Mouse (Mus musculus) neural tube, embryonic 12.5 days (tissue): ENCODE data around the gene Paf1. TPM values are rescaled to one million over a fixed set of nuclear protein-coding genes. Genes with fewer than 3 reads are reported as not detected.

ENCODE experiments used
- ATAC-seq: fragments of 200-750 bp; cut with Nextera tagmentation; 2 replicates; pipeline ENCODE4 v1.8.0; 2017; ENCODE audit warnings: low read depth, mild to moderate bottlenecking, moderate TSS enrichment, moderate library complexity; ENCODE audit not compliant: low FRiP score
- H3K27ac ChIP-seq: fragments of 300-500 bp; sonication (generic); 2 replicates; pipeline ENCODE4 v1.5.1; 2016
- H3K27me3 ChIP-seq: fragments of 300-500 bp; sonication (generic); replicated peaks from 2 replicates; pipeline ENCODE4 v1.6.1; 2016; ENCODE audit warnings: mild to moderate bottlenecking
- H3K36me3 ChIP-seq: fragments of 300-500 bp; sonication (generic); 2 replicates; pipeline ENCODE4 v1.6.1; 2016; ENCODE audit warnings: mild to moderate bottlenecking
- H3K4me1 ChIP-seq: fragments of 300-500 bp; sonication (generic); 2 replicates; pipeline ENCODE4 v1.6.1; 2016
- H3K4me2 ChIP-seq: fragments of 300-500 bp; sonication (generic); replicated peaks from 2 replicates; pipeline ENCODE4 v1.6.1; 2016; ENCODE audit warnings: mild to moderate bottlenecking
- H3K4me3 ChIP-seq: fragments of 300-500 bp; sonication (generic); 2 replicates; pipeline ENCODE4 v1.5.1; 2016
- H3K9ac ChIP-seq: fragments of 300-500 bp; sonication (generic); 2 replicates; pipeline ENCODE4 v1.6.1; 2016; ENCODE audit warnings: mild to moderate bottlenecking
- H3K9me3 ChIP-seq: fragments of 300-500 bp; sonication (generic); 2 replicates; pipeline ENCODE4 v1.6.1; 2016; ENCODE audit warnings: mild to moderate bottlenecking
- WGBS: fragments of 180-500 bp; shearing (Covaris S2); methylation state at CpG from one replicate; pipeline ENCODE4 v1.1.7; 2016; 5-methylcytosine and 5-hydroxymethylcytosine counted together
- polyA plus RNA-seq: library from polyadenylated mRNA; unstranded; fragments of >200 nt; fragmentation: Nextera tagmentation; extraction: Ambion mirVana; gene quantifications from 2 replicates; pipeline ENCODE4 v1.2.1, GENCODE M21; 2016

The Paf1 gene
- 85.3 and 87.8 TPM in 2 replicates for polyA plus RNA-seq

- peak within 1 kb of the TSS; percentile 96 for H3K4me2 ChIP-seq
- peak within 1 kb of the TSS; percentile 88 for H3K9ac ChIP-seq
- H3K9me3 ChIP-seq = no peaks in the 10 kb centered on the region
- peak; percentile 98 for ATAC-seq
- peaks cover 56% of the 10 kb centered on the region for H3K36me3 ChIP-seq
- peak within 1 kb of the TSS; percentile 84 for H3K4me3 ChIP-seq
- peak within 1 kb of the TSS; percentile 21; the same call in 1 of the 2 replicates for H3K27ac ChIP-seq
- peaks cover 24% of the 10 kb centered on the region for H3K4me1 ChIP-seq
- under 1% methylated on average over 58 of the region's 58 CpGs for WGBS
- H3K27me3 ChIP-seq = no peaks in the 10 kb centered on the region
Observed at GRCm38 (mm10) chr7:28392429-28393271, at the start of gene Paf1, which contains the start of gene Med29. TSS of gene Paf1 (plus strand) at chr7:28392951. TSS of gene Med29 (minus strand) at chr7:28392708.

- Histone ChIP-seq H3K9me3 (no peaks in the 10 kb centered on the region), H3K27ac (no peak overlapping the region), H3K36me3 (no peaks in the 10 kb centered on the region), H3K9ac (no peak overlapping the region), H3K4me3 (no peak overlapping the region), H3K4me1 (peaks cover 2% of the 10 kb centered on the region; the same call in 1 of the 2 replicates), H3K4me2 (no peak overlapping the region), H3K27me3 (no peaks in the 10 kb centered on the region)
- WGBS = 8% methylated on average over 4 of the region's 4 CpGs
- no peak for ATAC-seq
Observed at GRCm38 (mm10) chr7:28344637-28345036, 48.1 kb upstream of the Paf1 start.

GRCm38 (mm10) chr7:28347746-28348145 lies 45.0 kb upstream of the Paf1 start:
- Histone ChIP-seq H3K4me3 (no peak overlapping the region), H3K36me3 (peaks cover 5% of the 10 kb centered on the region; the same call in 1 of the 2 replicates), H3K4me2 (no peak overlapping the region), H3K27me3 (no peaks in the 10 kb centered on the region), H3K4me1 (peaks cover 18% of the 10 kb centered on the region), H3K27ac (no peak overlapping the region), H3K9ac (no peak overlapping the region), H3K9me3 (no peaks in the 10 kb centered on the region)
- no peak for ATAC-seq
- 82% methylated on average over 3 of the region's 3 CpGs for WGBS

- Histone ChIP-seq H3K4me3 (no peak overlapping the region), H3K4me1 (peaks cover 18% of the 10 kb centered on the region), H3K9me3 (no peaks in the 10 kb centered on the region), H3K9ac (no peak overlapping the region), H3K4me2 (no peak overlapping the region), H3K36me3 (peaks cover 13% of the 10 kb centered on the region), H3K27ac (no peak overlapping the region), H3K27me3 (no peaks in the 10 kb centered on the region)
- ATAC-seq = no peak
- 89% methylated on average over 7 of the region's 7 CpGs for WGBS
Observed at GRCm38 (mm10) chr7:28348601-28349000, 44.1 kb upstream of the Paf1 start.

GRCm38 (mm10) chr7:28350155-28350883 lies 42.4 kb upstream of the Paf1 start, which contains the start of gene Rps16:
TSS of gene Rps16 (plus strand) at chr7:28350652.
- ATAC-seq = peak; percentile 93
- WGBS = under 1% methylated on average over 50 of the region's 50 CpGs

GRCm38 (mm10) chr7:28351676-28352191 lies 41.0 kb upstream of the Paf1 start:
- no peak for ATAC-seq
- WGBS = 52% methylated on average over 4 of the region's 4 CpGs
- Histone ChIP-seq H3K4me3 (peak overlapping the region; percentile 92), H3K9me3 (no peaks in the 10 kb centered on the region), H3K36me3 (peaks cover 31% of the 10 kb centered on the region), H3K9ac (peak overlapping the region; percentile 96), H3K27me3 (no peaks in the 10 kb centered on the region), H3K4me2 (peak overlapping the region; percentile 95), H3K27ac (no peak overlapping the region), H3K4me1 (peaks cover 18% of the 10 kb centered on the region)

More at GRCm38 (mm10) chr7:28350155-28350883, 42.4 kb upstream of the Paf1 start, which contains the start of gene Rps16:
- Histone ChIP-seq H3K27ac (peak within 1 kb of the TSS; percentile 60), H3K27me3 (no peaks in the 10 kb centered on the region), H3K4me3 (peak within 1 kb of the TSS; percentile 92), H3K4me1 (peaks cover 18% of the 10 kb centered on the region), H3K9me3 (no peaks in the 10 kb centered on the region), H3K9ac (peak within 1 kb of the TSS; percentile 96), H3K4me2 (peak within 1 kb of the TSS; percentile 95), H3K36me3 (peaks cover 29% of the 10 kb centered on the region)

- no peak overlapping the region for H3K27ac ChIP-seq
- H3K27me3 ChIP-seq = no peaks in the 10 kb centered on the region
- no peaks in the 10 kb centered on the region for H3K9me3 ChIP-seq
- no peak overlapping the region for H3K4me3 ChIP-seq
- ATAC-seq = no peak
- peaks cover 31% of the 10 kb centered on the region for H3K36me3 ChIP-seq
- 98% methylated on average over 2 of the region's 2 CpGs for WGBS
- H3K4me1 ChIP-seq = peaks cover 24% of the 10 kb centered on the region
- H3K9ac ChIP-seq = no peak overlapping the region
- no peak overlapping the region for H3K4me2 ChIP-seq
Observed at GRCm38 (mm10) chr7:28353267-28353666, 39.5 kb upstream of the Paf1 start.

GRCm38 (mm10) chr7:28354113-28354581 lies 38.6 kb upstream of the Paf1 start:
- no peak overlapping the region for H3K4me2 ChIP-seq
- no peak for ATAC-seq
- H3K9ac ChIP-seq = no peak overlapping the region
- no peak overlapping the region for H3K4me3 ChIP-seq
- peaks cover 33% of the 10 kb centered on the region for H3K36me3 ChIP-seq
- 93% methylated on average over 3 of the region's 3 CpGs for WGBS
- no peak overlapping the region for H3K27ac ChIP-seq
- H3K9me3 ChIP-seq = no peaks in the 10 kb centered on the region
- no peaks in the 10 kb centered on the region for H3K27me3 ChIP-seq
- peaks cover 24% of the 10 kb centered on the region for H3K4me1 ChIP-seq

GRCm38 (mm10) chr7:28354596-28354995 lies 38.2 kb upstream of the Paf1 start:
- Histone ChIP-seq H3K4me1 (peaks cover 22% of the 10 kb centered on the region), H3K4me3 (no peak overlapping the region), H3K27me3 (no peaks in the 10 kb centered on the region), H3K27ac (no peak overlapping the region), H3K36me3 (peaks cover 38% of the 10 kb centered on the region), H3K4me2 (no peak overlapping the region), H3K9ac (no peak overlapping the region), H3K9me3 (no peaks in the 10 kb centered on the region)
- no peak for ATAC-seq
- 93% methylated on average over 3 of the region's 3 CpGs for WGBS

GRCm38 (mm10) chr7:28355221-28355620 lies 37.5 kb upstream of the Paf1 start:
- 93% methylated on average over 3 of the region's 3 CpGs for WGBS
- H3K27ac ChIP-seq = no peak overlapping the region
- no peak overlapping the region for H3K4me2 ChIP-seq
- H3K4me3 ChIP-seq = no peak overlapping the region
- ATAC-seq = no peak
- no peak overlapping the region for H3K9ac ChIP-seq
- no peaks in the 10 kb centered on the region for H3K9me3 ChIP-seq
- no peaks in the 10 kb centered on the region for H3K27me3 ChIP-seq
- peaks cover 17% of the 10 kb centered on the region for H3K4me1 ChIP-seq
- H3K36me3 ChIP-seq = peaks cover 44% of the 10 kb centered on the region

- no peak overlapping the region for H3K27ac ChIP-seq
Observed at GRCm38 (mm10) chr7:28356981-28357380, 35.8 kb upstream of the Paf1 start.

GRCm38 (mm10) chr7:28357984-28358383 lies 34.8 kb upstream of the Paf1 start:
- H3K4me3 ChIP-seq = no peak overlapping the region
- WGBS = 26% methylated on average over 5 of the region's 5 CpGs
- no peaks in the 10 kb centered on the region for H3K27me3 ChIP-seq
- ATAC-seq = no peak
- H3K4me2 ChIP-seq = no peak overlapping the region
- H3K4me1 ChIP-seq = 0 out of 2 replicates have a peak, but pooled peaks cover 6% of the 10 kb centered on the region
- H3K36me3 ChIP-seq = peaks cover 65% of the 10 kb centered on the region
- 0 out of 2 replicates have a peak overlapping the region, but pooled peaks have one; percentile 5 for H3K9ac ChIP-seq
- H3K9me3 ChIP-seq = no peaks in the 10 kb centered on the region
- H3K27ac ChIP-seq = no peak overlapping the region

More at GRCm38 (mm10) chr7:28356981-28357380, 35.8 kb upstream of the Paf1 start:
- Histone ChIP-seq H3K36me3 (peaks cover 60% of the 10 kb centered on the region), H3K4me3 (no peak overlapping the region), H3K4me2 (no peak overlapping the region), H3K9me3 (no peaks in the 10 kb centered on the region), H3K9ac (no peak overlapping the region), H3K4me1 (0 out of 2 replicates have a peak, but pooled peaks cover 9% of the 10 kb centered on the region), H3K27me3 (no peaks in the 10 kb centered on the region)
- WGBS = 6% methylated on average over 5 of the region's 5 CpGs
- no peak for ATAC-seq
